Mouse (Mus musculus) testis, adult 2 months (tissue): ENCODE measurements around the gene Atg16l2. TPM values are rescaled to one million over a fixed set of nuclear protein-coding genes. Genes with fewer than 3 reads are reported as not detected.
A peak's percentile ranks its signal among the peaks of the same experiment; 100 is the strongest.

Source experiments
- H3K27ac ChIP-seq: fragments of 200-500 bp; 2 replicates; pipeline ENCODE4 v1.5.1; 2012; ENCODE audit warnings: low read depth, low read length; ENCODE audit not compliant: control insufficient read depth, insufficient read depth
- H3K27me3 ChIP-seq: fragments of 200-500 bp; 2 replicates; pipeline ENCODE4 v1.6.1; 2012; ENCODE audit warnings: mild to moderate bottlenecking, low read length, moderate library complexity; ENCODE audit not compliant: control insufficient read depth, insufficient read depth
- H3K36me3 ChIP-seq: fragments of 200-500 bp; 2 replicates; pipeline ENCODE4 v1.6.1; 2012; ENCODE audit warnings: mild to moderate bottlenecking, low read length; ENCODE audit not compliant: control insufficient read depth, insufficient read depth
- H3K4me1 ChIP-seq: fragments of 200-500 bp; 2 replicates; pipeline ENCODE4 v1.6.1; 2012; ENCODE audit warnings: low read length; ENCODE audit not compliant: control insufficient read depth, insufficient read depth
- H3K4me3 ChIP-seq: fragments of 200-500 bp; 2 replicates; pipeline ENCODE4 v1.5.1; 2012; ENCODE audit warnings: low read depth, mild to moderate bottlenecking, low read length, moderate library complexity, mixed read lengths; ENCODE audit not compliant: control insufficient read depth
- CTCF ChIP-seq: fragments of 200-500 bp; IDR thresholded peaks from 2 replicates; pipeline ENCODE4 v1.5.1; 2012; ENCODE audit warnings: low read depth, mild to moderate bottlenecking, inconsistent platforms, low read length, moderate library complexity; ENCODE audit not compliant: control insufficient read depth, insufficient read depth, insufficient replicate concordance
- POLR2A ChIP-seq: fragments of 200-500 bp; IDR thresholded peaks from 2 replicates; pipeline ENCODE4 v1.6.1; 2012; ENCODE audit warnings: low read depth, mild to moderate bottlenecking, inconsistent platforms, low read length, moderate library complexity; ENCODE audit not compliant: control insufficient read depth
- polyA plus RNA-seq: library from polyadenylated mRNA; depleted of rRNA; stranded (reverse); fragments of >200 nt; gene quantifications from 2 replicates; pipeline ENCODE4 v1.2.3, GENCODE M21; 2012

Gene Atg16l2
- polyA plus RNA-seq, 1 experiment, result 2.2 TPM

GRCm38 (mm10) chr7:101313033-101313432 is 11.0 kb upstream of the Atg16l2 start:
- Histone ChIP-seq H3K4me1 (peaks cover 6% of the 10 kb centered on the region), H3K27me3 (no peaks in the 10 kb centered on the region)
- TF ChIP-seq POLR2A (no peak), CTCF (no peak)

DNA sequence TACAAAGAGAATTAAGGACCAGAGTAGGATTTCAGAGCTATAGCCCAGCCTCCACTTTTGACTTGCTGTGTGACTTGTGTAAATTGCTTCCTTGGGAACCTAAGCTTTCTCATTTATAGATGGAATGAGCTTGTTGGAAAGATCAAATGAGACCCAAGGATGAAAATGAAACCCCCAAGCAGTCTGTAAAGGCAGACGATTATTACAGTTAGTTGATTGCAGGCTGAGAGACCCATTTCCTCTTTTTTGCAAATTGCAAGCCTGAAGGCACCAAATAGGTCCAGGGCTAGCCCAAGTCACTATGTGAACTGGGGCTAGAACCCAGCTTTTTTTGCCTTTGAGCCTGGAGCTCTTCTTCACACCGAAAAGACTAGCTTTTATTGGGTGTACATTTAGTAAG is 9.0 kb upstream of the Atg16l2 start:
- H3K27me3 ChIP-seq, result no peaks in the 10 kb centered on the region
- no peaks in the 10 kb centered on the region for H3K36me3 ChIP-seq
- no peak for TF ChIP-seq CTCF
- TF ChIP-seq POLR2A, result no peak
- H3K4me1 ChIP-seq, result peaks cover 8% of the 10 kb centered on the region
- peak overlapping the region; percentile 34 for H3K27ac ChIP-seq
- H3K4me3 ChIP-seq, result peak overlapping the region; percentile 90

More at GRCm38 (mm10) chr7:101313033-101313432, 11.0 kb upstream of the Atg16l2 start:
- no peak overlapping the region for H3K27ac ChIP-seq
- no peak overlapping the region for H3K4me3 ChIP-seq
- no peaks in the 10 kb centered on the region for H3K36me3 ChIP-seq

- H3K27me3 ChIP-seq, result no peaks in the 10 kb centered on the region
Observed at GRCm38 (mm10) chr7:101310327-101311028, 8.4 kb upstream of the Atg16l2 start.

DNA sequence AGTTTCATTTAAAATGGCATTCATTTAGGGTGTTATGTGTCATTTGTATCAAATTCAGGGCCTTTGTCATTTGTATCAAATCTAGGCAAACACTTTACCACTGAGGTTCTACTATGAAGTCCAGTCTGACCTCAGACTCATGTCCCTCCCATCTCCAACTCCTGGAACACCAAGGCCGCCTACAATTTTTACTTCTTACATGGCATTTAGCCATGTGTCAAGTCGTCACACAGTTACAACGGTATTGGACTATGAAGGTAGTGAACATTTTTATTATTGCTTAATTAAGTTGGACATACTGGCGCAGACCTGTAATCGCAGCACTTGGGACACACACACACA is 7.9 kb upstream of the Atg16l2 start:
- Histone ChIP-seq H3K27ac (peak overlapping the region; percentile 93), H3K36me3 (no peaks in the 10 kb centered on the region), H3K4me1 (peaks cover 8% of the 10 kb centered on the region), H3K4me3 (peak overlapping the region; percentile 90), H3K27me3 (no peaks in the 10 kb centered on the region)
- TF ChIP-seq CTCF, result no peak
- TF ChIP-seq POLR2A, result no peak

More at GRCm38 (mm10) chr7:101310327-101311028, 8.4 kb upstream of the Atg16l2 start:
- Histone ChIP-seq H3K4me3 (peak overlapping the region; percentile 90), H3K36me3 (no peaks in the 10 kb centered on the region), H3K27ac (peak overlapping the region; percentile 93), H3K4me1 (peaks cover 8% of the 10 kb centered on the region)
- TF ChIP-seq POLR2A (peak; percentile 62; the same call in 1 of the 2 replicates), CTCF (peak; percentile 76)

DNA sequence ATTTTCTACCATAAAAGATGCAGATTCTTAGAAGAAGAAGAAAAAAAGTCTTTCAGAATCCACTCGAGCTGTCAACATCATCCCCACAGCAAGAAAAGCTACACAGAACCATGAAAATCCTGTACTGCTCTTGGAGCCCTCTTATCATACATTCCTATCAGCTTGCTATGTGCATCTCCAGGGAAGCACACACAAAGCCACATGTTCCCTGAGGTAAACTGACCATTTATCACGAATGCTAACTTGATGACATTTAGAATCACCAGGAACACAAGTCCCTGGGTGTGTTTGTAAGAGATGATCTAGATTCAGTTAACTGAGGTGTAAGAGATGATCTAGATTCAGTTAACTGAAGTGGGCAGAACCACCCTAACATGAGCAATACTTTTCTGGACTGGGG is 4.8 kb upstream of the Atg16l2 start:
- no peaks in the 10 kb centered on the region for H3K36me3 ChIP-seq
- H3K4me1 ChIP-seq, result peaks cover 16% of the 10 kb centered on the region
- H3K27me3 ChIP-seq, result no peaks in the 10 kb centered on the region
- TF ChIP-seq POLR2A, result no peak
- TF ChIP-seq CTCF, result no peak
- no peak overlapping the region for H3K27ac ChIP-seq
- no peak overlapping the region for H3K4me3 ChIP-seq

- H3K27ac ChIP-seq, result no peak overlapping the region
- no peaks in the 10 kb centered on the region for H3K27me3 ChIP-seq
- peaks cover 13% of the 10 kb centered on the region for H3K4me1 ChIP-seq
- no peak overlapping the region for H3K4me3 ChIP-seq
- H3K36me3 ChIP-seq, result no peaks in the 10 kb centered on the region
- TF ChIP-seq CTCF, result no peak
- no peak for TF ChIP-seq POLR2A
Observed at GRCm38 (mm10) chr7:101302691-101303090, 640 bp upstream of the Atg16l2 start.

GRCm38 (mm10) chr7:101301361-101301880 is 630 bp downstream of the Atg16l2 start:
- Histone ChIP-seq H3K27me3 (no peaks in the 10 kb centered on the region), H3K27ac (no peak overlapping the region), H3K4me3 (peak overlapping the region; percentile 64), H3K4me1 (peaks cover 20% of the 10 kb centered on the region), H3K36me3 (no peaks in the 10 kb centered on the region)
- TF ChIP-seq CTCF (no peak), POLR2A (no peak)
